Mouse (Mus musculus): ENCODE data around the gene Slc22a21. TPM values are rescaled to one million over a fixed set of nuclear protein-coding genes. Genes with fewer than 3 reads are reported as not detected.

Gene Slc22a21
- total and polyA plus RNA-seq, 3 experiments = not detected

GRCm38 (mm10) chr11:54017596-54017995, 37.5 kb upstream of the Slc22a21 start:
- TF ChIP-seq JUN (IDR thresholded peaks at IDR 0.05; ENCODE audit: insufficient read depth, low read depth, low read length) (no peak), IRF4 (IDR thresholded peaks at IDR 0.05; ENCODE audit: low read depth, low read length) (no peak), ZC3H11A (IDR thresholded peaks at IDR 0.05; ENCODE audit: low read depth, low read length) (no peak), RCOR1 (conservative IDR thresholded peaks at IDR 0.05; ENCODE audit: low read depth, low read length) (no peak), MYC (IDR thresholded peaks at IDR 0.05; ENCODE audit: low read depth, low read length) (no peak), SIN3A (IDR thresholded peaks at IDR 0.05; ENCODE audit: low read length) (no peak), SMC3 (IDR thresholded peaks at IDR 0.05; ENCODE audit: low read depth, low read length) (no peak), MAZ (IDR thresholded peaks at IDR 0.05; ENCODE audit: low read depth, low read length) (no peak), ZNF384 (IDR thresholded peaks at IDR 0.05; ENCODE audit: low read depth, low read length) (no peak), MAX (IDR thresholded peaks at IDR 0.05; ENCODE audit: low read length) (no peak), POLR2A (IDR thresholded peaks at IDR 0.05; ENCODE audit: low read depth, low read length) (no peak), BHLHE40 (IDR thresholded peaks at IDR 0.05; ENCODE audit: low read depth, low read length) (no peak), POLR2AphosphoS2 (IDR thresholded peaks at IDR 0.05; ENCODE audit: low read depth, low read length) (no peak), HCFC1 (IDR thresholded peaks at IDR 0.05; ENCODE audit: low read depth, low read length) (no peak), MXI1 (IDR thresholded peaks at IDR 0.05; ENCODE audit: low read depth, low read length) (no peak), MAFK (IDR thresholded peaks at IDR 0.05; ENCODE audit: insufficient replicate concordance, low read length) (no peak)
- Histone ChIP-seq H3K9ac (ENCODE audit: insufficient read depth, low read depth) (no peak overlapping the region), H3K4me2 (ENCODE audit: insufficient read depth, low read depth, poor library complexity, severe bottlenecking) (no peak overlapping the region), H3K27ac (ENCODE audit: insufficient read depth, low read depth) (no peak overlapping the region), H3K27me3 (replicated peaks) (peaks cover 10% of the 10 kb centered on the region), H3K79me2 (replicated peaks; ENCODE audit: control insufficient read depth, extremely low read depth, insufficient read depth, poor library complexity, severe bottlenecking) (no peaks in the 10 kb centered on the region), H3K4me1 (ENCODE audit: control insufficient read depth in 1 of 2, insufficient read depth in 2 of 2) (no peaks in the 10 kb centered on the region), H3K36me3 (replicated peaks in 1 of 2; ENCODE audit: control insufficient read depth in 1 of 2, insufficient read depth in 1 of 2, low read length in 1 of 2) (no peaks in the 10 kb centered on the region), H3K4me3 (replicated peaks in 1 of 3; ENCODE audit: low read depth in 2 of 3, low read length in 2 of 3, poor library complexity in 1 of 3) (no peak overlapping the region), H3K9me3 (replicated peaks; ENCODE audit: low read length) (no peaks in the 10 kb centered on the region)
- in situ Hi-C loops (cut with MboI; ENCODE audit: low pct_ligation_motif_present, low pct_unique_long_range_greater_than_20kb, low sequenced_read_pairs) (no loop called here), dilution Hi-C loops (cut with MboI; ENCODE audit: extremely low pct_ligation_motif_present, extremely low pct_unique_long_range_greater_than_20kb, low sequenced_read_pairs) (no loop called here)
- no peak for DNase-seq (ENCODE audit: extremely low read depth)

GRCm38 (mm10) chr11:54016051-54016450, 35.9 kb upstream of the Slc22a21 start:
- TF ChIP-seq CHD2 (IDR thresholded peaks at IDR 0.05; ENCODE audit: low read length) = no peak
- TF ChIP-seq POLR2A (IDR thresholded peaks at IDR 0.05; ENCODE audit: low read depth, low read length) = no peak
- TF ChIP-seq RCOR1 (conservative IDR thresholded peaks at IDR 0.05; ENCODE audit: low read depth, low read length) = no peak
- in situ Hi-C loops (cut with MboI; ENCODE audit: low pct_ligation_motif_present, low pct_unique_long_range_greater_than_20kb, low sequenced_read_pairs) (no loop called here), dilution Hi-C loops (cut with MboI; ENCODE audit: extremely low pct_ligation_motif_present, extremely low pct_unique_long_range_greater_than_20kb, low sequenced_read_pairs) (no loop called here)
- H3K4me3 ChIP-seq (replicated peaks in 1 of 3; ENCODE audit: low read depth in 2 of 3, low read length in 2 of 3, poor library complexity in 1 of 3) = no peak overlapping the region
- H3K27ac ChIP-seq (ENCODE audit: insufficient read depth, low read depth) = no peak overlapping the region
- no peaks in the 10 kb centered on the region for H3K9me3 ChIP-seq (replicated peaks; ENCODE audit: low read length)
- H3K4me1 ChIP-seq (ENCODE audit: control insufficient read depth in 1 of 2, insufficient read depth in 2 of 2) = no peaks in the 10 kb centered on the region
- H3K4me2 ChIP-seq (ENCODE audit: insufficient read depth, low read depth, poor library complexity, severe bottlenecking) = no peak overlapping the region
- no peaks in the 10 kb centered on the region for H3K79me2 ChIP-seq (replicated peaks; ENCODE audit: control insufficient read depth, extremely low read depth, insufficient read depth, poor library complexity, severe bottlenecking)
- no peak for DNase-seq (ENCODE audit: extremely low read depth)
- peaks cover 14% of the 10 kb centered on the region for H3K27me3 ChIP-seq (replicated peaks)
- no peak overlapping the region for H3K9ac ChIP-seq (ENCODE audit: insufficient read depth, low read depth)
- no peaks in the 10 kb centered on the region for H3K36me3 ChIP-seq (replicated peaks in 1 of 2; ENCODE audit: control insufficient read depth in 1 of 2, insufficient read depth in 1 of 2, low read length in 1 of 2)
